Mouse (Mus musculus) testis, adult 2 months (tissue): ENCODE measurements at regions not wholly inside any gene's neighbourhood (a gene's known extent, or its start where the extent isn't known, plus 50 kb on each side); places are given as distances from the start of the nearest gene placed in this dataset.

Experiments used
- CTCF ChIP-seq: fragments of 200-500 bp; IDR thresholded peaks from 2 replicates; pipeline ENCODE4 v1.5.1; 2012; ENCODE audit warnings: low read depth, mild to moderate bottlenecking, inconsistent platforms, low read length, moderate library complexity; ENCODE audit not compliant: control insufficient read depth, insufficient read depth, insufficient replicate concordance
- POLR2A ChIP-seq: fragments of 200-500 bp; IDR thresholded peaks from 2 replicates; pipeline ENCODE4 v1.6.1; 2012; ENCODE audit warnings: low read depth, mild to moderate bottlenecking, inconsistent platforms, low read length, moderate library complexity; ENCODE audit not compliant: control insufficient read depth

- TF ChIP-seq POLR2A: no peak
- TF ChIP-seq CTCF: no peak
Observed at GRCm38 (mm10) chr2:174917975-174918374, 92.1 kb upstream of the Gm14444 start.
